Mouse (Mus musculus): ENCODE measurements around the gene Ap3b1. TPM values are rescaled to one million over a fixed set of nuclear protein-coding genes. Genes with fewer than 3 reads are reported as not detected.

Gene Ap3b1
- polyA plus RNA-seq, 1 experiment from 2014 or later = 30.9 TPM

- no peak overlapping the region for H3K4me3 ChIP-seq (ENCODE audit: low read depth, low read length)
- H3K4me2 ChIP-seq (replicated peaks; ENCODE audit: low read depth) = no peak overlapping the region
- no peak for TF ChIP-seq CTCF (IDR thresholded peaks at IDR 0.05; ENCODE audit: low read depth)
- no peak overlapping the region for H3K9ac ChIP-seq (ENCODE audit: low read depth, low read length)
- no peak for ATAC-seq
- peaks cover 4% of the 10 kb centered on the region; the same call in 1 of the 2 replicates for H3K27me3 ChIP-seq (replicated peaks; ENCODE audit: control insufficient read depth, insufficient read depth, low read length)
- 27% methylated on average over 11 of the region's 11 CpGs for WGBS
- no peaks in the 10 kb centered on the region for H3K4me1 ChIP-seq (replicated peaks; ENCODE audit: control insufficient read depth, insufficient read depth, low read length)
- H3K36me3 ChIP-seq (ENCODE audit: control insufficient read depth, insufficient read depth) = no peaks in the 10 kb centered on the region
- no peaks in the 10 kb centered on the region for H3K9me3 ChIP-seq (ENCODE audit: control insufficient read depth)
- no peak overlapping the region for H3K27ac ChIP-seq (ENCODE audit: low read depth, low read length)
Observed at GRCm38 (mm10) chr13:94608420-94608831, 249.7 kb downstream of the Ap3b1 start.

- no peak for ATAC-seq
- H3K4me1 ChIP-seq (replicated peaks; ENCODE audit: control insufficient read depth, insufficient read depth, low read length) = no peaks in the 10 kb centered on the region
- no peak overlapping the region for H3K27ac ChIP-seq (ENCODE audit: low read depth, low read length)
- no peak for TF ChIP-seq CTCF (IDR thresholded peaks at IDR 0.05; ENCODE audit: low read depth)
- H3K27me3 ChIP-seq (replicated peaks; ENCODE audit: control insufficient read depth, insufficient read depth, low read length) = peaks cover 4% of the 10 kb centered on the region; the same call in 1 of the 2 replicates
- no peak overlapping the region for H3K4me3 ChIP-seq (ENCODE audit: low read depth, low read length)
- WGBS = 86% methylated on average over 10 of the region's 10 CpGs
- H3K9me3 ChIP-seq (ENCODE audit: control insufficient read depth) = no peaks in the 10 kb centered on the region
- no peak overlapping the region for H3K9ac ChIP-seq (ENCODE audit: low read depth, low read length)
- H3K36me3 ChIP-seq (ENCODE audit: control insufficient read depth, insufficient read depth) = no peaks in the 10 kb centered on the region
- H3K4me2 ChIP-seq (replicated peaks; ENCODE audit: low read depth) = no peak overlapping the region
Observed at GRCm38 (mm10) chr13:94608947-94609346, 250.2 kb downstream of the Ap3b1 start.

Small RNA genes lying within 50 kb of the gene (microRNA-seq; reads per million reads assigned to microRNA genes)
- not detected for gene Gm25109

Other genes with a start within 250 kb of the Ap3b1 start
- gene Scamp1, start 73.1 kb upstream of the Ap3b1 start, polyA plus RNA-seq (2015; fragmentation: Nextera tagmentation; extraction: Ambion mirVana) = 11.8 and 14.0 TPM in 2 replicates